Mouse (Mus musculus) CH12.LX (cell line): ENCODE measurements around the gene Tmem131l.

ENCODE experiments used
- CHD1 ChIP-seq: IDR thresholded peaks from 2 replicates; pipeline ENCODE4 v1.6.1; 2012; ENCODE audit warnings: low read depth, low read length, improper control_type of control experiment, inconsistent platforms
- CTCF ChIP-seq, 2 experiments: IDR thresholded peaks in 1 of 2; conservative IDR thresholded peaks in 1 of 2; 2 replicates each; pipeline ENCODE4 v1.5.1; 2011 to 2012; ENCODE audit warnings: low read depth in 2 of 2, low read length in 2 of 2, improper control_type of control experiment in 1 of 2, inconsistent platforms in 1 of 2, mild to moderate bottlenecking in 1 of 2, moderate library complexity in 1 of 2
- E2F4 ChIP-seq: IDR thresholded peaks from 2 replicates; pipeline ENCODE4 v1.6.1; 2011; ENCODE audit warnings: low read depth, low read length, improper control_type of control experiment; ENCODE audit not compliant: insufficient replicate concordance
- MAZ ChIP-seq: IDR thresholded peaks from 2 replicates; pipeline ENCODE4 v1.6.1; 2012; ENCODE audit warnings: low read depth, mild to moderate bottlenecking, inconsistent platforms, low read length, improper control_type of control experiment, moderate library complexity
- MEF2A ChIP-seq: IDR thresholded peaks from 2 replicates; pipeline ENCODE4 v1.6.1; 2014; ENCODE audit warnings: low read depth, mild to moderate bottlenecking, inconsistent platforms, low read length, improper control_type of control experiment, borderline replicate concordance
- RAD21 ChIP-seq: IDR thresholded peaks from 2 replicates; pipeline ENCODE4 v1.6.1; 2011; ENCODE audit warnings: low read depth, mild to moderate bottlenecking, low read length, improper control_type of control experiment, moderate library complexity
- SIN3A ChIP-seq: IDR thresholded peaks from 2 replicates; pipeline ENCODE4 v1.6.1; 2012; ENCODE audit warnings: low read length, improper control_type of control experiment, inconsistent platforms
- ZKSCAN1 ChIP-seq: IDR thresholded peaks from 2 replicates; pipeline ENCODE4 v1.6.1; 2012; ENCODE audit warnings: low read depth, inconsistent platforms, low read length, improper control_type of control experiment, borderline replicate concordance

- no peak for TF ChIP-seq CTCF (conservative IDR thresholded peaks at IDR 0.05 in 1 of 2, IDR thresholded peaks at IDR 0.05 in 1 of 2; ENCODE audit: low read depth in 2 of 2, low read length in 2 of 2)
- no peak for TF ChIP-seq RAD21
- TF ChIP-seq ZKSCAN1, result no peak
- no peak for TF ChIP-seq CHD1
- TF ChIP-seq E2F4, result no peak
- no peak for TF ChIP-seq MAZ
- TF ChIP-seq MEF2A, result no peak
- no peak for TF ChIP-seq SIN3A
Observed at GRCm38 (mm10) chr3:84077505-84077904, 37.5 kb upstream of the Tmem131l start.
